Comparison of ENCODE assay signal across 8 mouse cellular contexts in the genomic region with DNA sequence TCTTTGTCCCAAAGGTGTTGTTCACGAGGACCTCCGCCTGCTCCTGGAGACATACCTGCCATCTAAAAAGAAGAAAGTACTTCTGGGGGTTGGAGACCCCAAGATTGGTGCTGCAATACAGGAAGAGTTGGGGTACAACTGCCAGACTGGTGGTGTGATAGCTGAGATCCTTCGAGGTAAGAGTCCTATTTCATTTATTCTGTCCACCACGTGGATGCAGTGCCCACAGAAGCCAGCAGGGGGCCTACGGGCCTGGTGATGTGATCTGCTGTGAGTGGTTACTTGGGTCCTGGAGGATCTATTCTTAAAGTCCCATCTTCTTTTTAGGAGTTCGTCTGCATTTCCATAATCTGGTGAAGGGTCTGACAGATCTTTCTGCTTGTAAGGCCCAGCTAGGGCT. TPM values are rescaled to one million over a fixed set of nuclear protein-coding genes. Genes with fewer than 3 reads are reported as not detected.
A peak's percentile ranks its signal among the peaks of the same experiment; 100 is the strongest.
DNase-seq lines count a peak whose midpoint lies in the region; ATAC-seq and TF ChIP-seq lines count a peak whose summit lies in the region.

No protein-coding gene starts in this region.

- H3K27ac ChIP-seq in embryonic facial prominence, embryonic 11.5 days (replicated peaks; ENCODE audit: low read depth, low read length), result no peak overlapping the region
- no peak overlapping the region for H3K27ac ChIP-seq in hindbrain, embryonic 13.5 days
- no peak overlapping the region for H3K27ac ChIP-seq in liver, adult 2 months (replicated peaks; ENCODE audit: insufficient read depth, low read depth, low read length)

- H3K79me2 ChIP-seq in liver, adult 2 months (ENCODE audit: control insufficient read depth, insufficient read depth, low read length), result peaks cover 6% of the 10 kb centered on the region; the same call in 1 of the 2 replicates
- peaks cover 37% of the 10 kb centered on the region for H3K79me2 ChIP-seq in myocyte (ENCODE audit: control insufficient read depth, insufficient read depth)

- no peak overlapping the region for H3K9ac ChIP-seq in embryonic facial prominence, embryonic 11.5 days (replicated peaks; ENCODE audit: low read length)
- H3K9ac ChIP-seq in hindbrain, embryonic 13.5 days, result peak overlapping the region; percentile 94
- H3K9ac ChIP-seq in liver, adult 2 months (ENCODE audit: low read depth, low read length), result no peak overlapping the region

- no peaks in the 10 kb centered on the region for H3K4me1 ChIP-seq in embryonic facial prominence, embryonic 11.5 days (ENCODE audit: control insufficient read depth, insufficient read depth, low read length)
- H3K4me1 ChIP-seq in hindbrain, embryonic 13.5 days (replicated peaks), result peaks cover 32% of the 10 kb centered on the region
- peaks cover 4% of the 10 kb centered on the region; the same call in 1 of the 2 replicates for H3K4me1 ChIP-seq in liver, adult 2 months (ENCODE audit: control insufficient read depth, insufficient read depth, low read length)

- 44% methylated on average over 6 of the region's 6 CpGs for WGBS in embryonic facial prominence, embryonic 11.5 days
- 43% methylated on average over 6 of the region's 6 CpGs for WGBS in hindbrain, embryonic 13.5 days
- WGBS in liver, adult 2 months, result 64% methylated on average over 6 of the region's 6 CpGs

- H3K36me3 ChIP-seq in embryonic facial prominence, embryonic 11.5 days (replicated peaks; ENCODE audit: control insufficient read depth, insufficient read depth, low read depth, low read length), result peaks cover 14% of the 10 kb centered on the region
- H3K36me3 ChIP-seq in hindbrain, embryonic 13.5 days, result peaks cover 51% of the 10 kb centered on the region
- peaks cover 27% of the 10 kb centered on the region for H3K36me3 ChIP-seq in liver, adult 2 months (ENCODE audit: control insufficient read depth, insufficient read depth, low read length)
- H3K36me3 ChIP-seq in myocyte (ENCODE audit: control insufficient read depth, insufficient read depth), result peaks cover 33% of the 10 kb centered on the region

- H3ac ChIP-seq in myocyte (ENCODE audit: control insufficient read depth, insufficient read length), result no peak overlapping the region

- intact Hi-C loops in left cerebral cortex, postnatal 4 days (cut with DNase I), result no loop called here

- peak overlapping the region; percentile 77 for H3K4me2 ChIP-seq in embryonic facial prominence, embryonic 11.5 days (ENCODE audit: low read depth, low read length)
- peak overlapping the region; percentile 78 for H3K4me2 ChIP-seq in hindbrain, embryonic 13.5 days
- peak overlapping the region; percentile 94 for H3K4me2 ChIP-seq in myocyte (ENCODE audit: low read depth)

- peak; percentile 70 for TF ChIP-seq CTCF in liver, adult 2 months (IDR thresholded peaks at IDR 0.05; ENCODE audit: low read depth, low read length)

- no peak for ATAC-seq in embryonic facial prominence, embryonic 11.5 days (replicated peaks; ENCODE audit: insufficient number of reproducible peaks, low FRiP score, low TSS enrichment, low read depth)
- ATAC-seq in hindbrain, embryonic 13.5 days (ENCODE audit: low FRiP score), result no peak
- no peak for ATAC-seq in activated CD4-positive, CD25-positive, alpha-beta regulatory T cell, adult 4 months

- no peaks in the 10 kb centered on the region for H3K9me3 ChIP-seq in embryonic facial prominence, embryonic 11.5 days (replicated peaks; ENCODE audit: control insufficient read depth, low read length)
- no peaks in the 10 kb centered on the region for H3K9me3 ChIP-seq in hindbrain, embryonic 13.5 days

- TF ChIP-seq POLR2A in liver, adult 2 months (IDR thresholded peaks at IDR 0.05; ENCODE audit: extremely low read depth, insufficient read depth, low read length), result no peak
- no peak for TF ChIP-seq POLR2A in myocyte (IDR thresholded peaks at IDR 0.05; ENCODE audit: insufficient read length, low read depth)

- H3K4me3 ChIP-seq in embryonic facial prominence, embryonic 11.5 days (ENCODE audit: low read depth, low read length), result peak overlapping the region; percentile 85
- peak overlapping the region; percentile 91 for H3K4me3 ChIP-seq in hindbrain, embryonic 13.5 days
- H3K4me3 ChIP-seq in liver, adult 2 months (ENCODE audit: insufficient read depth, low read depth, low read length), result no peak overlapping the region
- H3K4me3 ChIP-seq in myocyte, result peak overlapping the region; percentile 98

- peak; percentile 66 for DNase-seq in left cerebral cortex, postnatal 4 days
- DNase-seq in left cerebral cortex, adult 9 months (ENCODE audit: low spot score in 2 of 2), result no peak
- DNase-seq in ZHBTc4 (ENCODE audit: low read depth, low spot score), result peak; percentile 94
- DNase-seq in embryonic facial prominence, embryonic 11.5 days (ENCODE audit: low spot score), result peak; percentile 79
- no peak for DNase-seq in liver, adult 2 months (ENCODE audit: extremely low read depth, low read depth, low spot score)

- no peaks in the 10 kb centered on the region for H3K27me3 ChIP-seq in embryonic facial prominence, embryonic 11.5 days (ENCODE audit: control insufficient read depth, insufficient read depth, low read length)
- H3K27me3 ChIP-seq in hindbrain, embryonic 13.5 days, result no peaks in the 10 kb centered on the region
- H3K27me3 ChIP-seq in liver, adult 2 months (ENCODE audit: control insufficient read depth, insufficient read depth, low read length), result no peaks in the 10 kb centered on the region
- no peaks in the 10 kb centered on the region for H3K27me3 ChIP-seq in myocyte (ENCODE audit: control insufficient read depth, insufficient read depth, insufficient read length)

TF ChIP-seq in myocyte, 11 proteins besides CTCF, POLR2A, EP300 and RAD21:
- TF ChIP-seq MAX (IDR thresholded peaks at IDR 0.05; ENCODE audit: low read depth), result peak; percentile 80
- peak; percentile 41 for TF ChIP-seq USF1 (IDR thresholded peaks at IDR 0.05; ENCODE audit: low read depth)
- TF ChIP-seq MYOD1 (IDR thresholded peaks at IDR 0.05; ENCODE audit: control insufficient read depth in 1 of 3, insufficient read length in 2 of 3, low read depth in 2 of 3), result no peak

RNA-seq across cellular contexts. Expression of a gene that starts 1.4 kb away (rescaled TPM):
- total RNA-seq in left cerebral cortex, postnatal 4 days (2021), result 100 to 1,000 TPM; 187 to 188 TPM
- polyA plus RNA-seq in embryonic facial prominence, embryonic 11.5 days (2014; fragmentation: Nextera tagmentation; extraction: Ambion mirVana), result 356 and 411 TPM in 2 replicates
- 230 and 253 TPM in 2 replicates for polyA plus RNA-seq in hindbrain, embryonic 13.5 days (2015; fragmentation: Nextera tagmentation; extraction: Ambion mirVana)
- 12.2 and 12.6 TPM in 2 replicates for total RNA-seq in liver, adult 2 months (2014; rRNA removed)
- polyA plus RNA-seq in liver, adult 2 months (2012; rRNA removed), result 15.1 and 27.0 TPM in 2 replicates
- 105 TPM for polyA plus RNA-seq in myocyte (2012; fragmentation: generic; extraction: Trizol)
- 100 to 1,000 TPM; 293 to 306 TPM for polyA plus RNA-seq in activated CD4-positive, CD25-positive, alpha-beta regulatory T cell, adult 4 months (2017; shearing (Covaris generic))

RNA-seq across cellular contexts. Expression of a gene that starts 8.7 kb away (rescaled TPM):
- total RNA-seq in left cerebral cortex, postnatal 4 days (2021), result 100 to 1,000 TPM; 143 to 150 TPM
- 145 and 160 TPM in 2 replicates for polyA plus RNA-seq in embryonic facial prominence, embryonic 11.5 days (2014; fragmentation: Nextera tagmentation; extraction: Ambion mirVana)
- polyA plus RNA-seq in hindbrain, embryonic 13.5 days (2015; fragmentation: Nextera tagmentation; extraction: Ambion mirVana), result 156 and 157 TPM in 2 replicates
- 288 and 295 TPM in 2 replicates for total RNA-seq in liver, adult 2 months (2014; rRNA removed)
- 230 and 257 TPM in 2 replicates for polyA plus RNA-seq in liver, adult 2 months (2012; rRNA removed)
- 137 TPM for polyA plus RNA-seq in myocyte (2012; fragmentation: generic; extraction: Trizol)
- polyA plus RNA-seq in activated CD4-positive, CD25-positive, alpha-beta regulatory T cell, adult 4 months (2017; shearing (Covaris generic)), result 100 to 1,000 TPM; 132 to 167 TPM

RNA-seq across cellular contexts. Expression of a gene that starts 19.3 kb away (rescaled TPM):
- 10 to 100 TPM; 11.7 to 16.5 TPM for total RNA-seq in left cerebral cortex, postnatal 4 days (2021)
- 1.3 and 1.4 TPM in 2 replicates for polyA plus RNA-seq in embryonic facial prominence, embryonic 11.5 days (2014; fragmentation: Nextera tagmentation; extraction: Ambion mirVana)
- polyA plus RNA-seq in hindbrain, embryonic 13.5 days (2015; fragmentation: Nextera tagmentation; extraction: Ambion mirVana), result 2.6 and 3.1 TPM in 2 replicates
- total RNA-seq in liver, adult 2 months (2014; rRNA removed), result 0.07 and 0.09 TPM in 2 replicates
- 0.19 and 0.22 TPM in 2 replicates for polyA plus RNA-seq in liver, adult 2 months (2012; rRNA removed)
- 0.10 TPM for polyA plus RNA-seq in myocyte (2012; fragmentation: generic; extraction: Trizol)
- not detected for polyA plus RNA-seq in activated CD4-positive, CD25-positive, alpha-beta regulatory T cell, adult 4 months (2017; shearing (Covaris generic))

Comparison
In these comparisons a context has a peak if more than half of its experiments do, and no peak if none do; other contexts are left out.
1. DNase-seq: peak in left cerebral cortex, postnatal 4 days (single experiment), ZHBTc4 (single experiment) and embryonic facial prominence, embryonic 11.5 days (single experiment); none in left cerebral cortex, adult 9 months (0 of 2) and liver, adult 2 months (single experiment).
2. Peak in every context shown above with its lines, with median percentiles within 50 percentile points of each other: H3K4me2 ChIP-seq.